Mouse (Mus musculus) embryo, embryonic 11 days (tissue): ENCODE results near the gene Fam135a.
A peak's percentile ranks its signal among the peaks of the same experiment; 100 is the strongest.

ENCODE experiments used
- DNase-seq: peaks from one replicate; pipeline ENCODE4 v3.0.0-alpha.2; 2015

Gene Fam135a

GRCm38 (mm10) chr1:24099926-24100869 is at the start of gene Fam135a:
Fam135a (minus strand) TSS chr1:24100341.
- DNase-seq, result peak; percentile 99

- no peak for DNase-seq
Observed at GRCm38 (mm10) chr1:24143504-24143903, 43.4 kb upstream of the Fam135a start.

- DNase-seq, result no peak
Observed at GRCm38 (mm10) chr1:24140555-24140954, 40.4 kb upstream of the Fam135a start.

- peak; percentile 64 for DNase-seq
Observed at GRCm38 (mm10) chr1:24137133-24137532, 37.0 kb upstream of the Fam135a start.

- peak; percentile 70 for DNase-seq
Observed at GRCm38 (mm10) chr1:24134792-24135191, 34.7 kb upstream of the Fam135a start.

- no peak for DNase-seq
Observed at GRCm38 (mm10) chr1:24133853-24134252, 33.7 kb upstream of the Fam135a start.

- DNase-seq, result peak; percentile 9
Observed at GRCm38 (mm10) chr1:24127866-24128265, 27.7 kb upstream of the Fam135a start.

- no peak for DNase-seq
Observed at GRCm38 (mm10) chr1:24124610-24125009, 24.5 kb upstream of the Fam135a start.

GRCm38 (mm10) chr1:24122582-24122981 is 22.4 kb upstream of the Fam135a start:
- no peak for DNase-seq

GRCm38 (mm10) chr1:24107971-24108773 is 8.0 kb upstream of the Fam135a start:
- no peak for DNase-seq

- peak; percentile 30 for DNase-seq
Observed at GRCm38 (mm10) chr1:24107378-24107777, 7.2 kb upstream of the Fam135a start.

GRCm38 (mm10) chr1:24102579-24103149 is 2.5 kb upstream of the Fam135a start:
- DNase-seq, result no peak

GRCm38 (mm10) chr1:24100870-24101358 is 773 bp upstream of the Fam135a start:
- DNase-seq, result no peak

- no peak for DNase-seq
Observed at GRCm38 (mm10) chr1:24099541-24099925, 608 bp downstream of the Fam135a start.

GRCm38 (mm10) chr1:24097541-24097940 is 2.6 kb downstream of the Fam135a start:
- no peak for DNase-seq

GRCm38 (mm10) chr1:24092414-24092813 is 7.7 kb downstream of the Fam135a start:
- no peak for DNase-seq

- no peak for DNase-seq
Observed at GRCm38 (mm10) chr1:24090603-24091002, 9.5 kb downstream of the Fam135a start.

- DNase-seq, result no peak
Observed at GRCm38 (mm10) chr1:24090094-24090493, 10.0 kb downstream of the Fam135a start.

GRCm38 (mm10) chr1:24086176-24086575 is 14.0 kb downstream of the Fam135a start:
- no peak for DNase-seq

- no peak for DNase-seq
Observed at GRCm38 (mm10) chr1:24074396-24074795, 25.7 kb downstream of the Fam135a start.

- DNase-seq, result no peak
Observed at GRCm38 (mm10) chr1:24073386-24074248, 26.5 kb downstream of the Fam135a start.

GRCm38 (mm10) chr1:24068830-24069229 is 31.3 kb downstream of the Fam135a start:
- DNase-seq, result no peak
